Mouse (Mus musculus) lung, embryonic 15.5 days (tissue): Measurements from ENCODE around the gene Arsb. TPM values are rescaled to one million over a fixed set of nuclear protein-coding genes. Genes with fewer than 3 reads are reported as not detected.

Source experiments
- ATAC-seq: fragments of 200-750 bp; cut with Nextera tagmentation; 2 replicates; pipeline ENCODE4 v1.8.0; 2017; ENCODE audit warnings: moderate number of reproducible peaks, borderline replicate concordance; ENCODE audit not compliant: low FRiP score, low TSS enrichment; ENCODE audit errors: extremely low read depth
- H3K27ac ChIP-seq: fragments of 300-500 bp; sonication (generic); 2 replicates; pipeline ENCODE4 v1.5.1; 2015; ENCODE audit warnings: moderate library complexity, mild to moderate bottlenecking, inconsistent platforms
- H3K27me3 ChIP-seq: fragments of 300-500 bp; sonication (generic); 2 replicates; pipeline ENCODE4 v1.6.1; 2015; ENCODE audit warnings: inconsistent platforms
- H3K36me3 ChIP-seq: fragments of 300-500 bp; sonication (generic); 2 replicates; pipeline ENCODE4 v1.6.1; 2015; ENCODE audit warnings: inconsistent platforms
- H3K4me1 ChIP-seq: fragments of 300-500 bp; sonication (generic); 2 replicates; pipeline ENCODE4 v1.6.1; 2015; ENCODE audit warnings: inconsistent platforms
- H3K4me2 ChIP-seq: fragments of 300-500 bp; sonication (generic); 2 replicates; pipeline ENCODE4 v1.6.1; 2015; ENCODE audit warnings: inconsistent platforms, mild to moderate bottlenecking, moderate library complexity
- H3K4me3 ChIP-seq: fragments of 300-500 bp; sonication (generic); 2 replicates; pipeline ENCODE4 v1.5.1; 2015; ENCODE audit warnings: mild to moderate bottlenecking, inconsistent platforms
- H3K9ac ChIP-seq: fragments of 300-500 bp; sonication (generic); 2 replicates; pipeline ENCODE4 v1.6.1; 2015; ENCODE audit warnings: inconsistent platforms
- H3K9me3 ChIP-seq: fragments of 300-500 bp; sonication (generic); 2 replicates; pipeline ENCODE4 v1.6.1; 2016; ENCODE audit warnings: inconsistent platforms
- WGBS: fragments of 180-500 bp; shearing (Covaris S2); methylation state at CpG from one replicate; pipeline ENCODE4 v1.1.7; 2015; 5-methylcytosine and 5-hydroxymethylcytosine counted together
- polyA plus RNA-seq: library from polyadenylated mRNA; unstranded; fragments of >200 nt; fragmentation: Nextera tagmentation; extraction: Ambion mirVana; gene quantifications from 2 replicates; pipeline ENCODE4 v1.2.1, GENCODE M21; 2015

Gene Arsb
- polyA plus RNA-seq, 1 experiment from 2014 or later, result 14.8 TPM

- Histone ChIP-seq H3K27me3 (no peaks in the 10 kb centered on the region), H3K4me3 (no peak overlapping the region), H3K9ac (no peak overlapping the region), H3K27ac (0 out of 2 replicates have a peak overlapping the region, but pooled peaks have one; percentile 15), H3K4me2 (no peak overlapping the region), H3K4me1 (peaks cover 2% of the 10 kb centered on the region; the same call in 1 of the 2 replicates), H3K9me3 (no peaks in the 10 kb centered on the region), H3K36me3 (no peaks in the 10 kb centered on the region)
- ATAC-seq, result no peak
- 61% methylated on average over 2 of the region's 2 CpGs for WGBS
Observed at GRCm38 (mm10) chr13:93827745-93828144, 56.3 kb downstream of the Arsb start.

DNA sequence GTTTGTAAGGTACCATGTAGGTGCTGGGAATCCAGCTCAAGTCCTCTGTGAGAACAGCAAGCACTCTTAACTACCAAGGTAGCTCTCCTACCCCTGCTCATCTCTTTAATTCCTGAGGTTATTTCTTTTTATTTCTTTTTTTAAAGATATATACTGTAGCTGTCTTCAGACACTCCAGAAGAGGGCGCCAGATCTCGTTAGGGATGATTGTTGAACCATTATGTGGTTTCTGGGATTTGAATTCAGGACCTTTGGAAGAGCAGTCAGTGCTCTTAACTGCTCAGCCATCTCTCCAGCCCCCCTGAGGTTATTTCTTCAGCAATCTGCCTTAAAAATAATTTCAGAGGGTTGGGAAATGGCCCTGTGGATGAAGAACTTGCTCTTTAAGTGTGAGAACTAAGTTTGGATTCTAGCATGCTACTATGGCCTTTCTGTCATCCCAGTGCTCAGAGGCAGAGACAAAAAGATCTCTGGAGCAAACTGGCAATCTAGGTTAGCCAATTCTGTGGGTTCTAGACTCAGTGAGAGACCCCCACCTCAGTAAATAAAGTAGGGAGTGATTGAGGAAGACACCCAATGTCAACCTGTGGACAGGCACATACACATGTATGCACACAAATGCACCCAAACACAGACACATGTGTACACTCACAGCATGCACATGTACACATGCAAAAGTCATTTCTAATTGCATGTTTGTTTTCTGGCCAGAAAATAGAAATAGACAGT lies 58.3 kb downstream of the Arsb start:
- Histone ChIP-seq H3K9me3 (no peaks in the 10 kb centered on the region), H3K4me3 (no peak overlapping the region), H3K36me3 (no peaks in the 10 kb centered on the region), H3K4me1 (peaks cover 2% of the 10 kb centered on the region; the same call in 1 of the 2 replicates), H3K9ac (no peak overlapping the region), H3K27me3 (no peaks in the 10 kb centered on the region), H3K27ac (no peak overlapping the region), H3K4me2 (no peak overlapping the region)
- WGBS, result 67% methylated on average over 2 of the region's 2 CpGs
- ATAC-seq, result no peak

DNA sequence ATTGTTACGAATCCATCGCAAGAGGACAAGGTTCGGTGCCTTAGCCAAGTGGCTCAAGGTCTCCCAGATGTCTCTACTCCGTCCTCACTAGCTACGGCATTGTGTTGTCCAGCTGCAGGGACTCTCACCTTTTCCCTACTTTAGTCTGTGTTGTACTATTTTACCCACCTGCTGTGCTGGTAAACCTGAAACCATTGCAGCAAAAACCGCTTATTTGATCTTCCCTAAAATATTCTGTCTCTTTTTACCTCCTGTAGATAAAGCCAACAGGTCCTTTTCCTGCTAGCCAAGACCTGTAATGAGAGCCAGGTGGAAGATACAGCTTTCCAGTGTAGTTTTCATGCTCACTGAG lies 58.8 kb downstream of the Arsb start:
- 93% methylated on average over 6 of the region's 6 CpGs for WGBS
- Histone ChIP-seq H3K27ac (no peak overlapping the region), H3K36me3 (no peaks in the 10 kb centered on the region), H3K9me3 (no peaks in the 10 kb centered on the region), H3K4me1 (peaks cover 2% of the 10 kb centered on the region; the same call in 1 of the 2 replicates), H3K27me3 (no peaks in the 10 kb centered on the region), H3K4me3 (no peak overlapping the region), H3K4me2 (no peak overlapping the region), H3K9ac (no peak overlapping the region)
- ATAC-seq, result no peak

DNA sequence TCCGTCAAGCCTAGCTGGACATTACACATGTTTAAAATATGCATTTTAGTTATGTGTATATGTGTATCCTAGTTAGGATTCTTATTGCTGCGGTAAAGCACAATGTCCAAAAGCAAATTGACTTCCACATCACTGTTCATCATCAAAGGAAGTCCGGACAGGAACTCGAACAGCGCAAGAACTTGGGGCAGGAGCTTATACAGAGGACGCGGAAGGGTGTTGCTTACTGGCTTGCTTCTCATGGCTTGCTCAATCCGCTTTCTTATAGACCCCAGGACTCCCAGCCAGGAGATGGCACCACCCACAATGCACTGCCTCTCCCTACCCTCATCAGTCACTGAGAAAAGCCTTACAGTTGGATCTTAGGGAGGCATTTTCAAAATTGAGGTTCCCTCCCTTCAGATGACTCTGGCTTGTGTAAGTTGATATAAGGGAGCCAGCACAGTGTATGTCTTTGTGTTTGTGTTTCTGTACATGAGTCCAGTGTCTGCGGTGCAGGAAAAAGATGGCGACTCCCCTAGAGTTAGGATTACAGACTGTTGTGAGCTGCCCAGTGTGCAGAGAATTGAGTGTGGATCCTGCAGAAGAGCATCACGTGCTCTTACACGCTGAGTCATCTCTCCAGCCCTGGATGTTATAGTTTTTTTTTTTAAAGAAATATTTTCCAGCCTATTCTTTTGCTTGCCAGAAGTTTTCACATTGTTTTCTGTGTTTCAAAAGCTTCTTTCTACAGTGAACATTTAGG lies 66.2 kb downstream of the Arsb start:
- Histone ChIP-seq H3K36me3 (no peaks in the 10 kb centered on the region), H3K27ac (peak overlapping the region; percentile 87), H3K9ac (no peak overlapping the region), H3K4me1 (peaks cover 36% of the 10 kb centered on the region), H3K9me3 (no peaks in the 10 kb centered on the region), H3K4me2 (no peak overlapping the region), H3K27me3 (no peaks in the 10 kb centered on the region), H3K4me3 (no peak overlapping the region)
- WGBS, result 66% methylated on average over 12 of the region's 12 CpGs
- no peak for ATAC-seq

DNA sequence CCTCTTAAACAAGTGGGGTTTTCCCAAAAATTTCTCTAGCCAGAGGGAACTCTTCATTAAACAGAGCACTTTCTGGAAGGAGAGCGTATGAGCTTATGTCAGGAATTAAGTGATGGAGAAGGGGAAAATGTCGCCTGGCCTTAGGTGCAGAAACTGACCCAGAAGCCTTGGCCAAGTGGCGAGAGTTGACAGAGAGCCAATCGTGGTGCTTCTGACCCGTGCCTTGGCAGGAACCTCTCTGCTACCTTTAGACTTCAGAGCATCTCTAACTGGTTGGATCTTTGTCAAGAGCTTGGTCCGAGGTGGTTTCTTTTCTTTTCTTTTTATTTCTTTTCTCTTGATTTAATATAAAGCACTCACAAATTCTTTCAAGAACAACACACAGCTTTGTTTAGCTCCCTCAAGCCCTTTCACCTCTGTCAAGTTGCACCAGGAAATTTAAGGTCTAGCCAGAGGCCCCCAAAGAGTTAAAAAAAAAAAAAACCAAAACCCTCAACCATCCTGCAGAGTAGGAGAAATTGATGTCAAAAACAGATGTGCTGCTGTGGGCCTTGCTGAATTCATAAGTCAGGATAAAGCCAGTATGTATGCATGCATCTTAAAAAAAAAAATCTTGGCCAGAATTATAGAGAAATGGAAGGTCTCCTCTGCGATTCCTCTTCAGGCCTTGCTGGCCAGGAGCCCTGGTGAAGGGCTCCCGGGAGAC lies 67.2 kb downstream of the Arsb start:
- no peak overlapping the region; the same call in 1 of the 2 replicates for H3K4me2 ChIP-seq
- WGBS, result 28% methylated on average over 8 of the region's 8 CpGs

DNA sequence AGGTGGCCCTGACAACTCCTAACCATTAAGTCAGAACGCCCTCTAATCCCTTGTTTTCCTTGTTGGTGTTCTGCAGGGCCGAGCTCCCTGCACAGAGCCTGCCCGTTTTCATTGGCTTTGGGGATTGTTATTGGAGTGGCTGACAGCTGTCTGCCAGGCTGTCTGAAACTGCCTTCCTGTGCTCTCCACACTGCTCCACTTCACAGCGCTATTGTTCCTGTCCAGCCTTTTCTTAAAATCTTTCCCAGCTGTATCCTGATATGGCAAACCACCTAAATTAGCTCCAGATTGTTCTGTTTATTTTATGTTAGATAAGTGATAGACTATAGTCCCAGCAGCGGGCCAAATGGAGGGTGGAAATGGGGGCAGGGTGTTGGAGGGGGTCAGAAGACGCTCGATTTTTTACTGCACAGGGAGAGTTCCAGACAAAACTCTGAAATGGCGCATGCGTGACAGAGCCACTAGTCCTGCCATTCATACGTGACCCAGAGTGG lies 67.8 kb downstream of the Arsb start:
- ATAC-seq, result peak; percentile 94
- peaks cover 36% of the 10 kb centered on the region for H3K4me1 ChIP-seq
- H3K27ac ChIP-seq, result peak overlapping the region; percentile 87
- H3K9me3 ChIP-seq, result no peaks in the 10 kb centered on the region
- H3K36me3 ChIP-seq, result no peaks in the 10 kb centered on the region
- no peak overlapping the region for H3K9ac ChIP-seq
- 8% methylated on average over 10 of the region's 10 CpGs for WGBS
- no peak overlapping the region for H3K4me3 ChIP-seq
- no peaks in the 10 kb centered on the region for H3K27me3 ChIP-seq
- H3K4me2 ChIP-seq, result no peak overlapping the region; the same call in 1 of the 2 replicates

More for the DNA sequence above, 67.2 kb downstream of the Arsb start:
- Histone ChIP-seq H3K4me1 (peaks cover 36% of the 10 kb centered on the region), H3K4me3 (no peak overlapping the region), H3K9me3 (no peaks in the 10 kb centered on the region), H3K9ac (no peak overlapping the region), H3K36me3 (no peaks in the 10 kb centered on the region), H3K27me3 (no peaks in the 10 kb centered on the region), H3K27ac (peak overlapping the region; percentile 87)
- ATAC-seq, result no peak

- no peak overlapping the region for H3K9ac ChIP-seq
- H3K36me3 ChIP-seq, result no peaks in the 10 kb centered on the region
- H3K4me3 ChIP-seq, result no peak overlapping the region
- H3K4me2 ChIP-seq, result no peak overlapping the region
- H3K27me3 ChIP-seq, result no peaks in the 10 kb centered on the region
- WGBS, result 23% methylated on average over 2 of the region's 2 CpGs
- H3K9me3 ChIP-seq, result no peaks in the 10 kb centered on the region
- H3K27ac ChIP-seq, result peak overlapping the region; percentile 87
- no peak for ATAC-seq
- H3K4me1 ChIP-seq, result peaks cover 36% of the 10 kb centered on the region
Observed at GRCm38 (mm10) chr13:93839721-93840120, 68.3 kb downstream of the Arsb start.

GRCm38 (mm10) chr13:93840146-93840545 lies 68.7 kb downstream of the Arsb start:
- H3K9ac ChIP-seq, result no peak overlapping the region
- WGBS, result 43% methylated on average over 2 of the region's 2 CpGs
- no peaks in the 10 kb centered on the region for H3K27me3 ChIP-seq
- H3K4me1 ChIP-seq, result peaks cover 36% of the 10 kb centered on the region
- H3K4me2 ChIP-seq, result no peak overlapping the region
- ATAC-seq, result no peak
- H3K27ac ChIP-seq, result peak overlapping the region; percentile 87
- H3K36me3 ChIP-seq, result no peaks in the 10 kb centered on the region
- no peak overlapping the region for H3K4me3 ChIP-seq
- no peaks in the 10 kb centered on the region for H3K9me3 ChIP-seq

DNA sequence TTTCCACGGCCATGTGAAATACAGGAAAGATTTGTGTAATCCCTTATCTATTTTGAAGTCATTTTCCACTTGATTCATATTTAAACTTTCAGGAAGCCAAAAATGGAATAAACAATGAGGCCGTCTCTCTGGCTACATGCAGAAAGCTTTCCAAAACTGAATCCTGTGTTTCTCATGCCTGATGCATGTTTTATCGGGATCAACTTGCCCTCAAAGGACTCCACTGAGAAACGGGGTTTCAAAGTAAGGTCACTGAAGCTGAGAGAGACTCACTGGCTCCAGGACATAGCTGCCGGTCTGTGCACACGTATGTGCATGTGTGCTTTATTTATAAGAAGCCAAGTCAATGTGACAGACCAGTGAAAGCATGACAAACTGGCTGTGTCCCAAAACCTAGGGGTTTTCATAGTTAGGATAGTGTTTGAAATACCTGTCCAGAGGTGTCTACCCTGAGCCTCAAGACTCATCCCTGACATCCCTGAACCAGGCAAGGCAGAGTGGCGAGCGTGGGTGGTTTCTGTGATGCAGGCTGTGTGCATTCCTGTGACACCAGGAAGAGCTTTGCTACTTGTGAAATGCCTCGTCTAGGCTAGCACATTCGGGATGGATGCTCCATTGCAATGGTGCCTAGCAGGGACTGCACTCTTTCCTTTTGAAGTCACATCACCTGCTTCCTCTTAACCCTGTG lies 75.5 kb downstream of the Arsb start:
- Histone ChIP-seq H3K36me3 (no peaks in the 10 kb centered on the region), H3K9ac (no peak overlapping the region), H3K27ac (peak overlapping the region; percentile 69), H3K4me3 (no peak overlapping the region), H3K27me3 (no peaks in the 10 kb centered on the region), H3K4me2 (no peak overlapping the region), H3K4me1 (peaks cover 35% of the 10 kb centered on the region), H3K9me3 (no peaks in the 10 kb centered on the region)
- ATAC-seq, result no peak
- 35% methylated on average over 10 of the region's 10 CpGs for WGBS

DNA sequence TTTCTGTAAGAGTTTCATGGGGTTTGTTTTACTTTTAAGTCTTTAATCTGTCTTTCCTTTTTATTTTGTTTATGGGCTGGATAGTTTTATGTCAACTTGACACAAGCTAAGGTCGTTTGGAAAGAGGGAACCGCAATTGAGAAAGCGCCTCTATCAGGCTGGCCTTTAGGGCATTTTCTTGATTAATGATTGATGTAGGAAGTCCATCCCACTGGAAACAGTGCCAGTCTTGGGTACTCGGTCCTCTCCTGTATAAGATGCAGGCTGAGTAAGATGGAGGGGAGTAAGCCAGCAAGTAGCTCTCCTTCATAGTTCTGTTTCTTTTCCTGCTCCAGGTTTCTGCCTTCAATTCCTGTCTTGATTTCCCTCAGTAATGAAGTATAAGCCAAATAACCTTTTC lies 76.2 kb downstream of the Arsb start:
- ATAC-seq, result no peak
- 45% methylated on average over 4 of the region's 4 CpGs for WGBS

GRCm38 (mm10) chr13:93848615-93849014 lies 77.2 kb downstream of the Arsb start:
- no peak for ATAC-seq
- Histone ChIP-seq H3K27ac (no peak overlapping the region), H3K4me3 (no peak overlapping the region), H3K27me3 (no peaks in the 10 kb centered on the region), H3K9ac (no peak overlapping the region), H3K4me2 (no peak overlapping the region), H3K36me3 (no peaks in the 10 kb centered on the region), H3K4me1 (peaks cover 46% of the 10 kb centered on the region), H3K9me3 (no peaks in the 10 kb centered on the region)
- 81% methylated on average over 6 of the region's 6 CpGs for WGBS

More for the DNA sequence above, 76.2 kb downstream of the Arsb start:
- H3K9me3 ChIP-seq, result no peaks in the 10 kb centered on the region
- no peak overlapping the region for H3K27ac ChIP-seq
- H3K27me3 ChIP-seq, result no peaks in the 10 kb centered on the region
- H3K4me2 ChIP-seq, result no peak overlapping the region
- no peaks in the 10 kb centered on the region for H3K36me3 ChIP-seq
- no peak overlapping the region for H3K4me3 ChIP-seq
- peaks cover 42% of the 10 kb centered on the region for H3K4me1 ChIP-seq
- H3K9ac ChIP-seq, result no peak overlapping the region
